Mouse (Mus musculus) stomach, embryonic 16.5 days (tissue): ENCODE data around the gene Zfp850. TPM values are rescaled to one million over a fixed set of nuclear protein-coding genes. Genes with fewer than 3 reads are reported as not detected.
A peak's percentile ranks its signal among the peaks of the same experiment; 100 is the strongest.

Experiments
- ATAC-seq: fragments of 200-750 bp; cut with Nextera tagmentation; 2 replicates; pipeline ENCODE4 v1.8.0; 2017; ENCODE audit warnings: moderate number of reproducible peaks, moderate TSS enrichment; ENCODE audit not compliant: insufficient read depth, low FRiP score
- H3K27ac ChIP-seq: fragments of 300-500 bp; sonication (generic); 2 replicates; pipeline ENCODE4 v1.5.1; 2014; ENCODE audit warnings: low read length
- H3K27me3 ChIP-seq: fragments of 300-500 bp; sonication (generic); 2 replicates; pipeline ENCODE4 v1.6.1; 2014; ENCODE audit warnings: low read length, control low read depth, mixed read lengths; ENCODE audit not compliant: control insufficient read depth, insufficient read depth
- H3K36me3 ChIP-seq: fragments of 300-500 bp; sonication (generic); 2 replicates; pipeline ENCODE4 v1.6.1; 2014; ENCODE audit warnings: low read length; ENCODE audit not compliant: control insufficient read depth, insufficient read depth
- H3K4me1 ChIP-seq: fragments of 300-500 bp; sonication (generic); 2 replicates; pipeline ENCODE4 v1.6.1; 2014; ENCODE audit warnings: low read length, control low read depth, mixed read lengths; ENCODE audit not compliant: control insufficient read depth, insufficient read depth
- H3K4me2 ChIP-seq: fragments of 300-500 bp; sonication (generic); 2 replicates; pipeline ENCODE4 v1.6.1; 2014; ENCODE audit warnings: low read depth, low read length, mixed read lengths
- H3K4me3 ChIP-seq: fragments of 300-500 bp; sonication (generic); replicated peaks from 2 replicates; pipeline ENCODE4 v1.5.1; 2014; ENCODE audit warnings: mild to moderate bottlenecking, low read length
- H3K9ac ChIP-seq: fragments of 300-500 bp; sonication (generic); 2 replicates; pipeline ENCODE4 v1.6.1; 2014; ENCODE audit warnings: low read length
- H3K9me3 ChIP-seq: fragments of 300-500 bp; sonication (generic); replicated peaks from 2 replicates; pipeline ENCODE4 v1.6.1; 2016; ENCODE audit warnings: low read length, control low read depth; ENCODE audit not compliant: control insufficient read depth
- WGBS: fragments of 180-500 bp; shearing (Covaris S2); extraction: QIAGEN DNeasy Blood & Tissue Kit; methylation state at CpG from one replicate; pipeline ENCODE4 v1.1.7; 2014; 5-methylcytosine and 5-hydroxymethylcytosine counted together
- polyA plus RNA-seq: library from polyadenylated mRNA; unstranded; fragments of >200 nt; fragmentation: Nextera tagmentation; extraction: Ambion mirVana; gene quantifications from 2 replicates; pipeline ENCODE4 v1.2.1, GENCODE M21; 2015

Zfp850 gene
- 3.6 TPM in 2 replicates for polyA plus RNA-seq

- Histone ChIP-seq H3K9me3 (no peaks in the 10 kb centered on the region), H3K27ac (0 out of 2 replicates have a peak within 1 kb of the TSS, but pooled peaks have one; percentile 12)
- WGBS: under 1% methylated on average over 47 of the region's 47 CpGs
Observed at GRCm38 (mm10) chr7:28013549-28014444, at the start of gene Zfp850. Gene Zfp850, minus strand, starts transcription at chr7:28014115.

GRCm38 (mm10) chr7:28059972-28060371, 46.1 kb upstream of the Zfp850 start:
- no peak for ATAC-seq
- Histone ChIP-seq H3K27me3 (no peaks in the 10 kb centered on the region), H3K4me3 (no peak overlapping the region), H3K4me1 (no peaks in the 10 kb centered on the region), H3K36me3 (no peaks in the 10 kb centered on the region), H3K9me3 (no peaks in the 10 kb centered on the region), H3K9ac (no peak overlapping the region), H3K4me2 (no peak overlapping the region), H3K27ac (no peak overlapping the region)
- 89% methylated on average over 1 of the region's 1 CpGs for WGBS

More at GRCm38 (mm10) chr7:28013549-28014444, at the start of gene Zfp850:
- peak within 1 kb of the TSS; percentile 82 for H3K4me2 ChIP-seq
- peak within 1 kb of the TSS; percentile 83 for H3K9ac ChIP-seq
- H3K4me3 ChIP-seq: peak within 1 kb of the TSS; percentile 58
- H3K36me3 ChIP-seq: no peaks in the 10 kb centered on the region
- H3K27me3 ChIP-seq: no peaks in the 10 kb centered on the region
- peak; percentile 92 for ATAC-seq
- H3K4me1 ChIP-seq: peaks cover 4% of the 10 kb centered on the region; the same call in 1 of the 2 replicates

- 70% methylated on average over 6 of the region's 6 CpGs for WGBS
- peaks cover 9% of the 10 kb centered on the region for H3K4me1 ChIP-seq
- H3K36me3 ChIP-seq: 0 out of 2 replicates have a peak, but pooled peaks cover under 1% of the 10 kb centered on the region
- peak overlapping the region; percentile 30 for H3K27ac ChIP-seq
- no peak overlapping the region for H3K4me3 ChIP-seq
- no peak for ATAC-seq
- no peak overlapping the region for H3K9ac ChIP-seq
- no peak overlapping the region; the same call in 1 of the 2 replicates for H3K4me2 ChIP-seq
- no peaks in the 10 kb centered on the region for H3K9me3 ChIP-seq
- H3K27me3 ChIP-seq: no peaks in the 10 kb centered on the region
Observed at GRCm38 (mm10) chr7:28053046-28053930, 39.4 kb upstream of the Zfp850 start.

- peak overlapping the region; percentile 67 for H3K9ac ChIP-seq
- H3K4me3 ChIP-seq: peak overlapping the region; percentile 18; the same call in 1 of the 2 replicates
- H3K27me3 ChIP-seq: no peaks in the 10 kb centered on the region
- 57% methylated on average over 17 of the region's 17 CpGs for WGBS
- ATAC-seq: no peak
- no peaks in the 10 kb centered on the region for H3K9me3 ChIP-seq
- peak overlapping the region; percentile 41 for H3K4me2 ChIP-seq
- H3K4me1 ChIP-seq: peaks cover 9% of the 10 kb centered on the region
- no peak overlapping the region for H3K27ac ChIP-seq
- H3K36me3 ChIP-seq: peaks cover 8% of the 10 kb centered on the region; the same call in 1 of the 2 replicates
Observed at GRCm38 (mm10) chr7:28050584-28050983, 36.7 kb upstream of the Zfp850 start.

- Histone ChIP-seq H3K27ac (no peak within 1 kb of the TSS; the same call in 1 of the 2 replicates), H3K4me2 (peak within 1 kb of the TSS; percentile 78), H3K9ac (peak within 1 kb of the TSS; percentile 87), H3K4me1 (peaks cover 9% of the 10 kb centered on the region), H3K9me3 (no peaks in the 10 kb centered on the region), H3K27me3 (no peaks in the 10 kb centered on the region), H3K36me3 (peaks cover 8% of the 10 kb centered on the region; the same call in 1 of the 2 replicates), H3K4me3 (peak within 1 kb of the TSS; percentile 73)
- peak; percentile 97 for ATAC-seq
- WGBS: under 1% methylated on average over 52 of the region's 52 CpGs
Observed at GRCm38 (mm10) chr7:28049476-28050409, 35.8 kb upstream of the Zfp850 start, which contains the start of gene Psmc4. Gene Psmc4, minus strand, starts transcription at chr7:28050101.

GRCm38 (mm10) chr7:28044524-28044923, 30.6 kb upstream of the Zfp850 start:
- Histone ChIP-seq H3K9me3 (no peaks in the 10 kb centered on the region), H3K4me2 (no peak overlapping the region), H3K27me3 (no peaks in the 10 kb centered on the region), H3K4me3 (no peak overlapping the region), H3K9ac (no peak overlapping the region), H3K36me3 (peaks cover 31% of the 10 kb centered on the region; the same call in 1 of the 2 replicates), H3K4me1 (peaks cover 7% of the 10 kb centered on the region), H3K27ac (no peak overlapping the region)
- no peak for ATAC-seq
- 90% methylated on average over 4 of the region's 4 CpGs for WGBS

- 24% methylated on average over 7 of the region's 7 CpGs for WGBS
- Histone ChIP-seq H3K9me3 (no peaks in the 10 kb centered on the region), H3K36me3 (no peaks in the 10 kb centered on the region), H3K4me1 (peaks cover 4% of the 10 kb centered on the region; the same call in 1 of the 2 replicates), H3K27me3 (no peaks in the 10 kb centered on the region), H3K27ac (0 out of 2 replicates have a peak overlapping the region, but pooled peaks have one; percentile 12), H3K9ac (peak overlapping the region; percentile 83), H3K4me2 (peak overlapping the region; percentile 82), H3K4me3 (peak overlapping the region; percentile 58)
- no peak for ATAC-seq
Observed at GRCm38 (mm10) chr7:28014445-28014810, 513 bp upstream of the Zfp850 start.

- Histone ChIP-seq H3K4me3 (no peak overlapping the region), H3K36me3 (no peaks in the 10 kb centered on the region; the same call in 1 of the 2 replicates), H3K4me2 (no peak overlapping the region), H3K9me3 (no peaks in the 10 kb centered on the region), H3K9ac (no peak overlapping the region), H3K27me3 (no peaks in the 10 kb centered on the region), H3K4me1 (peaks cover 4% of the 10 kb centered on the region; the same call in 1 of the 2 replicates), H3K27ac (no peak overlapping the region)
- ATAC-seq: no peak
- WGBS: 98% methylated on average over 3 of the region's 3 CpGs
Observed at GRCm38 (mm10) chr7:28010271-28010670, 3.6 kb downstream of the Zfp850 start.
